12 mouse cellular contexts compared by ENCODE assay signal in the genomic region with DNA sequence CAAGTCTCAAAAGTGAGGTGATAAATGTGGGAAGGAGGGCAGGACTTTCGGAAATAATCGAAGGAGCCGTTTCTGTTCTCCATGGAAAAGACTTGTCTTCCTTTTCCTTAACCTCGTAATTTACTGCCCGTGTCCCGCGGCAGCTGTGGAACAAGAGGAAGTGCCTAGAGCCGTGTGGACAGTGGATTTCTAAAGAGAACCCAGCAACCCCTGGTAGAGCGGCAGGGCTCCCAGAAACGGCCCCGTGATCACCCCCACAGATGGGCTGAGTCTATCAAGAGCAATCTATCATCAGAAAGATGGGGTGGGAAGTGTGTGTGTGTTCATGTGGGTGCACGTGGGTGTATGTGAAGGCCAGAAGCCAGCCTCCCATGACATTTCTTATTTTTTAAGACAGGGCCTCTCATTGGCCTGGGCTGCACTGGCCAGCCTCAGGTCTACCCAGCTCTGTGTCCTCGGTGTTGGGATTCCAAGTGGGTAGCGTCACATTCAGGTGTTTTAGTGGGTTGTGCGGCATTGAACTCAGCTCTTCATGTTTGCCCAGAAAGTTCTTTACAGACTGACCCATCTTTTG.
"Had no signal": no experiment of that assay in that cellular context is flagged by ENCODE, and none has a peak within 500 bp of the region (broad histone marks: within the 10 kb centered on the region; RNA-seq: fewer than 3 reads in every experiment).

No protein-coding gene starts in this region.

- H3K9me3 ChIP-seq: limb, embryonic 15.5 days; midbrain, embryonic 12.5 days; neural tube, embryonic 15.5 days had no signal

- H3K4me2 ChIP-seq: limb, embryonic 15.5 days; midbrain, embryonic 12.5 days; neural tube, embryonic 15.5 days had no signal

- H3K36me3 ChIP-seq: limb, embryonic 15.5 days; midbrain, embryonic 12.5 days; neural tube, embryonic 15.5 days had no signal

- H3K27ac ChIP-seq: left cerebral cortex, adult 2 months; limb, embryonic 15.5 days; liver, embryonic 14.5 days; midbrain, embryonic 12.5 days; neural tube, embryonic 15.5 days had no signal

- H3K9ac ChIP-seq: limb, embryonic 15.5 days; liver, embryonic 14.5 days; midbrain, embryonic 12.5 days; neural tube, embryonic 15.5 days had no signal

- DNase-seq: kidney, adult 18-20 months; kidney, postnatal 10 days; kidney, postnatal 4 days; lung, adult 18-20 months; right cerebral cortex, adult 18-20 months; right cerebral cortex, postnatal 25 days had no signal

- H3K27me3 ChIP-seq: midbrain, embryonic 12.5 days had no signal

- H3K4me3 ChIP-seq: left cerebral cortex, adult 2 months; limb, embryonic 15.5 days; midbrain, embryonic 12.5 days; myocyte; neural tube, embryonic 15.5 days had no signal
